Mouse (Mus musculus): Measurements from ENCODE around the gene Ksr1.

DNA sequence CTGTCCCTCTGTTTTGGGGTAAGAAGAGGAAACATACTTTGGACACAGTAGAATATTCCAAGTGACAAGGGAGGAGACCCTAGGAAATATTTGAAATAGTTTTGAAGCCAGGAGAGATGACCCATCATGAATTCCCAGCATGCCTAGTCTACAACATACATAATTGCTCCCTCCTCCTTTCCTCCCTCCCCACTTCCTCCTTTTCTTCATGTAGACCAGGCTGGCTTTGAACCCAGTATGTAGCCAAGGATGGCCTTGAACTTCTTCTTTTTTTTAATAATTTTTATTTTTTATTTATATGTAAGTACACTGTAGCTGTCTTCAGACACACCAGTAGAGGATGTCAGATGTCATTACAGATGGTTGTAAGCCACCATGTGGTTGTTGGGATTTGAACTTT lies 160.7 kb downstream of the Ksr1 start:
- TF ChIP-seq CTCF (IDR thresholded peaks at IDR 0.05; ENCODE audit: borderline replicate concordance, extremely low read depth, insufficient read depth, insufficient read length), result no peak
- no peak for TF ChIP-seq POLR2A (IDR thresholded peaks at IDR 0.05; ENCODE audit: borderline replicate concordance, extremely low read depth, insufficient read depth, insufficient read length, poor library complexity, severe bottlenecking)

All from brain, embryonic 14.5 days (tissue).